Mouse (Mus musculus) ES-Bruce4 (cell line): ENCODE data around the gene Galk1. TPM values are rescaled to one million over a fixed set of nuclear protein-coding genes. Genes with fewer than 3 reads are reported as not detected.

Experiments
- H3K27ac ChIP-seq: 2 replicates; pipeline ENCODE4 v1.5.1; 2012; ENCODE audit warnings: low read length, inconsistent platforms; ENCODE audit not compliant: insufficient read depth
- H3K27me3 ChIP-seq: 2 replicates; pipeline ENCODE4 v1.6.1; 2012; ENCODE audit warnings: mild to moderate bottlenecking, low read length, inconsistent platforms; ENCODE audit not compliant: control insufficient read depth, poor library complexity, insufficient read depth, severe bottlenecking
- H3K36me3 ChIP-seq: 2 replicates; pipeline ENCODE4 v1.6.1; 2012; ENCODE audit warnings: inconsistent platforms, mild to moderate bottlenecking, low read length, moderate library complexity; ENCODE audit not compliant: control insufficient read depth, poor library complexity, insufficient read depth, severe bottlenecking
- H3K4me1 ChIP-seq: one replicate; pipeline ENCODE4 v1.8.1; 2011; ENCODE audit warnings: low read length; ENCODE audit not compliant: control insufficient read depth, insufficient read depth
- H3K4me3 ChIP-seq: 2 replicates; pipeline ENCODE4 v1.5.1; 2011; ENCODE audit warnings: low read depth, mild to moderate bottlenecking, low read length
- H3K9ac ChIP-seq: 2 replicates; pipeline ENCODE4 v1.6.1; 2012; ENCODE audit warnings: low read depth, mild to moderate bottlenecking, inconsistent platforms; ENCODE audit not compliant: poor library complexity, severe bottlenecking
- H3K9me3 ChIP-seq: replicated peaks from 2 replicates; pipeline ENCODE4 v1.6.1; 2012; ENCODE audit warnings: mild to moderate bottlenecking, low read length, inconsistent platforms; ENCODE audit not compliant: control insufficient read depth, poor library complexity, insufficient read depth, severe bottlenecking
- CTCF ChIP-seq: IDR thresholded peaks from one replicate; pipeline ENCODE4 v1.8.1; 2011; ENCODE audit warnings: low read depth, low read length
- EP300 ChIP-seq: IDR thresholded peaks from 2 replicates; pipeline ENCODE4 v1.6.1; 2011; ENCODE audit warnings: low read depth, low read length; ENCODE audit not compliant: insufficient read depth
- POLR2A ChIP-seq: IDR thresholded peaks from one replicate; pipeline ENCODE4 v1.8.1; 2011; ENCODE audit warnings: low read length; ENCODE audit not compliant: insufficient read depth
- polyA plus RNA-seq: library from polyadenylated mRNA; stranded (reverse); fragments of >200 nt; gene quantifications from 2 replicates; pipeline ENCODE4 v1.2.4, GENCODE M21; 2011; ENCODE audit warnings: low read depth; ENCODE audit not compliant: missing spikeins, insufficient read depth, insufficient read length

The Galk1 gene
- polyA plus RNA-seq, result 96.4 and 107 TPM in 2 replicates

GRCm38 (mm10) chr11:116012262-116012947 is at the start of gene Galk1:
Galk1 (minus strand) TSS chr11:116012719.
- TF ChIP-seq CTCF (no peak), POLR2A (no peak), EP300 (no peak)
- no peak within 1 kb of the TSS for H3K27ac ChIP-seq
- H3K4me1 ChIP-seq, result no peaks in the 10 kb centered on the region
- H3K9me3 ChIP-seq, result no peaks in the 10 kb centered on the region
- peaks cover 21% of the 10 kb centered on the region for H3K36me3 ChIP-seq
- peak within 1 kb of the TSS; percentile 77 for H3K9ac ChIP-seq
- no peaks in the 10 kb centered on the region for H3K27me3 ChIP-seq
- peak within 1 kb of the TSS; percentile 79 for H3K4me3 ChIP-seq

GRCm38 (mm10) chr11:116061641-116062415 is 49.3 kb upstream of the Galk1 start:
- Histone ChIP-seq H3K9me3 (no peaks in the 10 kb centered on the region), H3K4me1 (no peaks in the 10 kb centered on the region), H3K9ac (no peak overlapping the region), H3K4me3 (no peak overlapping the region), H3K36me3 (peaks cover 5% of the 10 kb centered on the region), H3K27me3 (no peaks in the 10 kb centered on the region), H3K27ac (no peak overlapping the region)
- TF ChIP-seq CTCF (no peak), EP300 (no peak), POLR2A (no peak)

- Histone ChIP-seq H3K27me3 (no peaks in the 10 kb centered on the region), H3K27ac (no peak overlapping the region), H3K9me3 (no peaks in the 10 kb centered on the region), H3K36me3 (peaks cover 12% of the 10 kb centered on the region), H3K4me3 (no peak overlapping the region), H3K9ac (no peak overlapping the region), H3K4me1 (no peaks in the 10 kb centered on the region)
- TF ChIP-seq POLR2A, result no peak
- no peak for TF ChIP-seq CTCF
- no peak for TF ChIP-seq EP300
Measured at GRCm38 (mm10) chr11:116060596-116060995, 48.1 kb upstream of the Galk1 start.

DNA sequence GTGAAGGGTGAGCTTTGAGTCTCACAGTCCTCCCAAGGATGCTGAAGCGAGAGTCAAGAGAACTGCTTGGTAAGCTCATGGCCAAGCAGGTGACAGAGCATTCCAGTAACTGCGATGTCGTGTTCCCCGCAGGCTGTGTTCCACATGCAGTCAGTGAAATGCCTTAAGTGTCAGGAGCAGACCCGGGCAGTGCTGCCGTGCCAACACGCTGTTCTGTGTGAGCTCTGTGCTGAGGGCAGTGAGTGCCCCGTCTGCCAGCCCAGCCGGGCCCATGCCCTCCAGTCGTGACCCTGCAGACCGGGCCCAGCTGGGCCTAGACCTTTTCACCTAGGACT is 47.1 kb upstream of the Galk1 start:
- H3K9me3 ChIP-seq, result no peaks in the 10 kb centered on the region
- no peak overlapping the region for H3K27ac ChIP-seq
- H3K27me3 ChIP-seq, result no peaks in the 10 kb centered on the region
- TF ChIP-seq CTCF, result no peak
- no peak for TF ChIP-seq POLR2A
- no peak for TF ChIP-seq EP300
- H3K36me3 ChIP-seq, result peaks cover 21% of the 10 kb centered on the region
- no peaks in the 10 kb centered on the region for H3K4me1 ChIP-seq
- H3K9ac ChIP-seq, result no peak overlapping the region
- H3K4me3 ChIP-seq, result no peak overlapping the region

DNA sequence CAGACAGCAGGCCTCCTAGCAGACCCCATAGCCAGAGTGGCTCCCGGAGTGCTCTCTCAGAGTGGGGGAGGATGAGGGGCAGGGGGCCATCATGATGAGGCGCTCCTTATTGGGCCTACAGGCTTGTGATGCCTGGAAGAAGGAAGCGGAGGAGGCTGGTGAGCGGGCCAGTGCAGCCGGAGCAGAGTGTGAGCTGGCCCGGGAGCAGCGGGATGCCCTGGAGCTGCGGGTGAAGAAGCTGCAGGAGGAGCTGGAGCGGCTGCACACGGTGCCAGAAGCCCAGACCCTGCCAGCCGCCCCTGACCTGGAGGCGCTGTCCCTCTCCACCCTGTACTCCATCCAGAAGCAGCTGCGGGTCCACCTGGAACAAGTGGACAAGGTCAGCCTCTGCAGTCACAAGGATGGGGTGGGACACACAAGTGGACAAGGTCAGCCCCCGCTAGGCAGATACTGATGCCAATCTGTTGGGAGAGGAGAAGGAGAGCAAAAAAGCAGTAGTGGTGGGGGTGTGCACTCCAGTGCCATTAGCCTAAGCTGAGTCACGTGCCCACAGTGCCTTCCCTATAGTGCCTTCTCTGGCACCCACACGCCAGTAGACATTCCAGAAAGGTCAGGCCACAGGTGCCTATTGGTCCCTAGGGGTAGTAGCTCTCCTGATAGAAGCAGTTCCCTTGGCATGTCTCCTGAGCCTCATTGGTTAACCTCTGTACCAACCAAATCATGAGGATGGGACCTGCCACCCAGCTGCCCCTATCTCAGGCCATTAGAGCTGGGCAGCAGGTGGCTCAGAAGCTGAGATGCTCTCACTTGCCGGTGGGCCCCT is 46.6 kb upstream of the Galk1 start:
- TF ChIP-seq EP300 (no peak), POLR2A (no peak), CTCF (no peak)
- no peaks in the 10 kb centered on the region for H3K4me1 ChIP-seq

More for the DNA sequence above, 46.6 kb upstream of the Galk1 start:
- H3K9me3 ChIP-seq, result no peaks in the 10 kb centered on the region
- peaks cover 27% of the 10 kb centered on the region for H3K36me3 ChIP-seq
- H3K9ac ChIP-seq, result no peak overlapping the region
- no peak overlapping the region for H3K27ac ChIP-seq
- H3K27me3 ChIP-seq, result no peaks in the 10 kb centered on the region
- H3K4me3 ChIP-seq, result no peak overlapping the region
